Mouse (Mus musculus) kidney, adult 8-10 months (tissue): ENCODE measurements at regions not wholly inside any gene's neighbourhood (a gene's known extent, or its start where the extent isn't known, plus 50 kb on each side); places are given as distances from the start of the nearest gene placed in this dataset.

Experiments used
- DNase-seq, 2 experiments: peaks; one replicate each; pipeline ENCODE4 v3.0.0; 2022

DNA sequence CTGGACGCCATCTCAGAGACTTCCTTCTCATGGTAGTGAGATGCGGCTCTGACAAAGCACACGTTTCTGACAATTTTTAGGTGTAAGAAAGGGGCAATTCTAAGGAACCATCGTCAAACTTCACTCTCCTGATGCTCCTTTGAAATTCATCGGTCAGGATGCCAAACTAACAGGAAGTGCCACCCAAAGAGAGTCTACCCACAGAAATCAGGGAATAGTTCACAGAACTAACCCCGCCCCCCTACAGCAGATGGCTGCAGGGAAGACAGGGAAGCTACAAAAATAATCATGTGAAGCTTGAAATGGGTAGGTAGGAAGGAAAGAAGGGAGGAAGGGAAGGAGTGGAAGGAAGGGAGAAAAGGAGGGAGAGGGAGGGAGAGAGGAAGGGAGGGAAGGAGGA is 240.1 kb upstream of the Eif4g2 start:
- no peak for DNase-seq

DNA sequence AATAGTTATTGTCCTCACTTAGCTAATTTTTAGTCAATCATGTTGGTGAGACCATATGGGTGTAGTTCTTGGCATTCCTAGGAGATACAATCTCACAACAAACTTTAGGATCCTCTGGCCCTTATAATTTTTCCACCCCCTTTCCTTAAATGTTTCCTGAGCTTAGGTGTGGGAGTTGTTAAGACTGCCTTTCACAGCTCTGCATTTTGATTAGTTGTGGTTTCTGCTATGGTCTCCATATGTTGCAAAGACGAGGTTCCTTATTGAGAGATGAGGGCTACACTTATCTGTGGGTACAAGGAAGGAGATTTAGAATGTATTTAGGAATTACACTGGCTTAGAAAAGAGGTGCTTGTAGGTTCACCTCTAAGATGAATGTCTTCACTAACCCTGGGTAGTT is 237.1 kb upstream of the Eif4g2 start:
- DNase-seq = no peak

DNA sequence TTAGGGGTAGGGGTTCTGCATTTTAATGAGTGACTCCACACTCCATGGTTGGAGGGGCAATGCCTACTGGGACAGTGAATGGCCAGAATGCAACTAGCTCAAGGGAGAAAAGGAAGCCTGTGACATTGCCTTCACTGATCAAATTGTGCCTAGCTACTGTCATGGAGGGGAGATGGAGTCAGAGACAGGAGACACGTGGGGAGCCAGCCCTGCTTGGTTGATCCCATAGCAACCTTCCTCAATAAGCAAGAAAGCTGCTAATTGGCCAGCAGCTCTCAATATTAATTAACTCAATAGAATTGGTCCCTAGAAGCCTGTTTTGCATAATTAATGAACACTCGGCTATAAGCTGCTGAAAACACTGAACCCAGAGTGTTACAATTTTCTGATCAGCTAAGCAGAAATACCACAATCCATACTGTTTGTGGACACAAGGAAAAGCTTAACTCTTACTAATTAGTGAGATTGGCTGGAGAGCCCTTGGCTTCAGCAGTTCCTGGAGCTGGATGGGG is 233.7 kb upstream of the Eif4g2 start:
- DNase-seq = no peak

DNA sequence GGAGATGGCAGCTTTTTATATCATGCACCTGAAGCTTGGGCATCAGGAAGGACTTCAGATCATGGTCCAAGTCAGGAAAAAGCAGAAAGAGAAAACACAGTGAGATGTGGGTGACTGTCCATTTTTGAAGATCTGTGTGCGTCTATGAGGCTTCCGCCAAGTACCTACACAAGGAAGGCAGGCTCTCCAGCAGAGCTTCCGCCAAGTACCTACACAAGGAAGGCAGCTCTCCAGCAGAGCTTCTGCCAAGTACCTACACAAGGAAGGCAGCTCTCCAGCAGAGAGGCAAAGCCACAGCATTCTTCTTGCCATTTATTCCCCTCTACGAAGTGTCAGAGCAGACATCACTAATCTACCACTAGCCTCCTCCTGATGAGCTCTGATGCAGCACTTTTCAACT is 231.1 kb upstream of the Eif4g2 start:
- DNase-seq = no peak

DNA sequence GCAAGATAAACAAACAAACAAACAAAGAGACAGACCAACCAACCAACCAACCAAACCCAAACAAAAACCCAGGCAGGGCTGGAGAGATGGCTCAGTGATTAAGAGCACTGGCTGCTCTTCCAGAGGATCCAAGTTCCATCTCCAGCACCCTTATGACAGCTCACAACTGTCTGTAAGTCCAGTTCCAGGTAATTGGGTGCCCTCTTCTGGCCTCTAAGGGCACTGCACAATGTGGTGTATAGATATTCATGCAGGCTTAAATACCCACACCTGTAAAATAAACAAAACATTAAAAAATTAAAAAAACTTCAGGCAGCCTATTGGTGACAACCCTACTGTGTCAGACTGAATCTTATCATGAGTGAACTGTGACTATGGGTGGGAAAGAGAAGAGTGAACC is 222.4 kb upstream of the Eif4g2 start:
- peak in 1 of 2 experiments; percentile 7 for DNase-seq

DNA sequence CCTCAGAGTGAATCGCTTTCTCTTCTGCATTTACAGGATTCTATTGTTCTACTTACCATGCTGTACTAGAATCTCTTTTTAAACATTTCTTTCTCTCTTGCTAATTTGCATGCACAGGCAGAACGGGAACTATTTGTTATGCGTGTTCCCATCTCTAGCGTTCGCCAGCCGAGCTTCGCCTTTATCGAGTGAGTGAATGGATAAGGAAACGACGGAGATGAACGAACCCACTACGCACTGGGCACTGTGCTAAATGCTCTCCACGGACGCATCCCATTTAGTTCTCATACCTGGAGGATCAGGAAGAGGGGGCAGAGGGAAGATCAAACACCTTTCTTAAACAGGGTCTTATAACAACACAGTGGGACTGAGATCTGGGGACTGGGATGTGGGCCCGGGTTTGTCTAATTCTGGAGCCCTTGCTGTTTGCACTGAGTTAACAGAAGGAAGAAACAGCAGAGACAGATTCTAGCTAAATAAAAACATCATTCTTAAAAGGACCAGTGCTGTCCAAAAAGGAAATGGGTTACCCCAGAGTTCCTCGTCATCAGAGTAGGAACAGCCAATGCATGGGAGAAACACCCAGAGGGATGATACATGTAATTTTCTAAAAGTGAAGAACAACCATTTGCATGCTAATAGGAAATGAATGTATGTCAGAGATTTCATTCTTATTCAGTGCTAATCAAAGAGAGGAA is 219.1 kb upstream of the Eif4g2 start:
- DNase-seq = no peak

DNA sequence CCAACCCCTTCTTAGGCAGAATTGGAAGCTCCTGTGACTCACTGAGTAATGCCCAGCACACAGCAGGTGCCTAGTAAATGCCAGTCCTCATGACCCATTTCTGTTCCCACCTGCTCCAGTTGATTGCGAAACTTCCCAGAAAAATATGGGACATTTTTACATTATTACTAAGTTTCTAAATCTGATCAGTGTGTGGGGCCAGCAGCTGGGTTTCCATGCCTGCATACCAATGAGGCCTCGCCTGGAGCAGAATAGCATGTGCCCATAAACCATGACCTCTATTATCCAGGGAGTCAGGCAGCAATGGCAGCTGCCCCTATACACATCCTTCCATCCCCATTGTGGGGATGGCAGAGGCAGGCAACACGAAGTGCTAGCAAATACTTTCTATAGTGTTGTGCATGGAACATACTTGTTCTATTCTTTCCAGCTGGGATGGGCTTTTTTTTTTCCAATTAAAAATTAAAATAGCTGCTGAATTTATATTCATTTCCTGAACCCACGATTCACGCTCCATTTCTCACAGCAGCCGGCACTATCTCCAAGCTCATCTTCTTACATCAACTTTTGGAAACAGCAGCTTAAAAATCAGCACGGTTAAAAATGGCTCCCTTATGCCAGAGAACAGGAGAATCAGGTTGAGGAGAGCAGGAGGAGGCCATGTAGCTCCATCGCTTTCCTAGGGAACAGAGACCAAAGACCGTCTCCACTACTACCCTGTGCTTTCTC is 214.5 kb upstream of the Eif4g2 start:
- DNase-seq = no peak

DNA sequence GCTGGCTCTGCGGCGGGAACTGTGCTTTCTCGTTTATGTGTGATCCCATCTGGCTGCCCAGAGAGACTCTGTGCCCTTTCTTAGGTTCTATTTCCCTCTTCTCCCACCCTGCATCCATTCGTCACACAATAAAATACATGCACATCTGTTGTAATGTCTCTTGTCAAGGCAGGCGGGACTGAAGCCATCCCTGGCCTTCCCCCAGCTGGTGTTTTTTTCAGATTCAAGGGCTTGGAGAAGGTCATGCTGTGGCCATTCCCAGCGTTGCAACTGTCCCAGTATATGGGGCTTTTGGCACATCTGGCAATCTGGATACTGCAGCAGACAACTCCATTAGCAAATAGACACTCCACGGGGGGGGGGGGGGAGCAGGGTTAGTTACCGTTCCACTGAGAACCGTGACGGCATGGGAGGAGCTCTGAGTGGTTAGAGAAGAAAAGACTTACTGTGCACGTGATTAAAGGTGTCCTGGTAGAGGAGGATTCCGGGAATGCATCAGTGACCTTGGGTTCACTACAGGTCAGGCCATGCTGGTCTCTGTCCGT is 200.7 kb upstream of the Eif4g2 start:
- no peak for DNase-seq

DNA sequence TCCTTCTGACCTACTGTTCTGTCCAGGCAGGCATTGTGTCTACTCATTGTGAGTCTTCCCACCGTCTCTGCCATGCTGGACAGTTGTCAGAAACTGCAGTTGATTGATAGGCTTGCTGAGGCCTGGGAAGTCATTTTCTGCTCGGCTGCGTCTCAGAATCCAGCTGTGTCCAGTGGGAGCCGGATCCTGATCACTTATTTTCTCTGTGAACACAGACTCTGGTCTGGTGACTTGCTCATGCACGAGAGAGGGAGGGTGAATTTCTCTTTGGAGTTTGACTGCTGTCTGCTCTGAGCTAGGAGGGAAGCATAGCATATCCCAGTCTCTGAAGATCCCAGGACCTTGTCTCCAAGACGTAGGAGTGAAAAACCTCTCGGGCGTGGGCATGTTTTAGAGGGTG is 199.5 kb upstream of the Eif4g2 start:
- DNase-seq = peak; percentile 64 to 66

DNA sequence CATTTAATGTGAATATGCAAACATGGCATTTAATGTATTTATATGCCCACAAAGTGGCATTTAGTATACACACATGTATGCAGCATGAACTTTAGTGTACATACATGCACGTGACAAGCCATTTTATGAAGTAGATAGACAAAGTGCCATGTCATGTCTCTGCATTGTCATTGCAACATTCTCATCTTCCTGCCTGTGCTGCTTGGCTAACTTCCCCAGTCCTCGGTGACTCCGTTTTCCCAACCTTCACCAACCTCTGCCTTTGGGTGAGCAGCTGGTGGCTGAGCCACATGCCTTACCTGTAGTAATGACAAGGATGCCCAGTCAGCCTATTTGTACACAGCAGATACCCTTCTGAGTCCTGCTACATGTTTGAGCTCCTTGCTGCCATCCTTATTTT is 194.9 kb upstream of the Eif4g2 start:
- no peak for DNase-seq

DNA sequence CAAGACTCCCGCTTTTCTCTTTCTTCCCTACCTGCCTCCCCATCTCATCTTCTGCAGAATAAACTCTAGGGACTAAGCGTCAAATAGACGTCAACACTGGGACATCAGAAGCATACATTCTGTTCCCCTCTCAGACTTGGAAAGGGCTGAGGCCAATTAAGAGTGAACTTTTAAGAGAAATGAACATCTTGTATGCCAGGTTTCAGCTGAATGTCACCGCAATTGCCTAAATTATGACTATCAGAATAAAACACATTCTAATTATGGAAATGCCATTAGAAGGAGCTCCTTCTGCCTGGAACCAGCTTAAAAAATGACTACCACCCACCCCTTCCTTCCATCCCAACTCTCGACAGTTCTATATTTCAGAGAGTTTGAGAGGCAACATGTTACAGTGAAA is 191.0 kb upstream of the Eif4g2 start:
- DNase-seq = no peak

DNA sequence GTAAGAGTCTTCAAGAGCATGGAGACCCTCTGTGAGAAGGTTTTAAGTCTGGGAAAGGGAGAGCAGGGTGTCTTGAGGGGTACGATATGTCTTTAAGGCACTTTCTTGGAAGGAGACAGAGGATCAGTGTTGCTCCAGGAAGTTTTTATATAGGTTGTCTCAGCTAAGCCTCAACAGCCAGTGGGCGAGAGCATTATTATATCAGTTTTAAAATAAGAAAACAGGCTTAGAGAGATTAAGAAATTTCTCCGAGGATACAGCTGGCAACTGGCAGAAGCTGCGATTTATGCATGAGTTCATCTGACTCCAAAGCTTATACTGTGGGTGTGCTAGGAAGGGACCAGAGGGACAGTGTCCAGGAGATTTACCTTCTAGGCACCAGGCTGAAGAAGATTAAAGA is 188.0 kb upstream of the Eif4g2 start:
- no peak for DNase-seq

DNA sequence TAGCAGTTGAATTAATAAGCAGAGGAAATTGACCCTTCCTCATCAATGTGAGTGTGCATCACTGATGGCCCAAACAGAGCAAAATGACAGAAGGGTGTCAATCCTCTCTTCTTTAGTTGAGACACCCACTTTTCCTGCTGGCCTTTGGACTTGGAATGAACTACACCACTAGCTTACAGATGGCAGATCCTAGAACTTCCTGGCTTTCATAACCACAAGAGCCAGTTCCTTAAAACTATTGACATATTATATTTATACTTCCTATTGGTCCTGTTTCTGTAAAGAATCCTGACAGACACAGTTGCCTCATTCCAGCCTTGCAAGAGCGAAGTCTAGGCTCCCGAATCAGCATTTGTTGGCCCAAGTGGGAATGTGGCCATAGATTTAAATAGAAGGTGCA is 185.4 kb upstream of the Eif4g2 start:
- DNase-seq = no peak

DNA sequence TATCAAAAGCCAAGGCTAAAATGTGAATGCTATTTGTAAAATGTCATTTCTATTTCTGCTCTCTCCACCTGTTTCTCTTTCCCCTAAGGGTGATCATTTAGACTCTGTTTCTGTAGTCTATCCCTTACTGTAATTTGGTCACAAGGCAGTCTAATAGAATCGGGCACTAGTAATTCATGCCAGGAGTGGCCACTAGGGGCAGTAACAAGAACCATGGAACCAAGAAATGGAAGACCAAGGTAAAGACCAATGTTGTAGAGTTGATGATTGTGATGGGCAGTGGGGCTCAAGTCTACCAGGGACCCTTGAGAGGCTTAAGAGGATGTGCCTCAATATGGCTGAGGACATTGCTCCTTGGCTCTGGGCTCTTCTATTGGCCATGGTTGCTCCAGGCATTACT is 180.5 kb upstream of the Eif4g2 start:
- DNase-seq = peak in 1 of 2 experiments; percentile 19

DNA sequence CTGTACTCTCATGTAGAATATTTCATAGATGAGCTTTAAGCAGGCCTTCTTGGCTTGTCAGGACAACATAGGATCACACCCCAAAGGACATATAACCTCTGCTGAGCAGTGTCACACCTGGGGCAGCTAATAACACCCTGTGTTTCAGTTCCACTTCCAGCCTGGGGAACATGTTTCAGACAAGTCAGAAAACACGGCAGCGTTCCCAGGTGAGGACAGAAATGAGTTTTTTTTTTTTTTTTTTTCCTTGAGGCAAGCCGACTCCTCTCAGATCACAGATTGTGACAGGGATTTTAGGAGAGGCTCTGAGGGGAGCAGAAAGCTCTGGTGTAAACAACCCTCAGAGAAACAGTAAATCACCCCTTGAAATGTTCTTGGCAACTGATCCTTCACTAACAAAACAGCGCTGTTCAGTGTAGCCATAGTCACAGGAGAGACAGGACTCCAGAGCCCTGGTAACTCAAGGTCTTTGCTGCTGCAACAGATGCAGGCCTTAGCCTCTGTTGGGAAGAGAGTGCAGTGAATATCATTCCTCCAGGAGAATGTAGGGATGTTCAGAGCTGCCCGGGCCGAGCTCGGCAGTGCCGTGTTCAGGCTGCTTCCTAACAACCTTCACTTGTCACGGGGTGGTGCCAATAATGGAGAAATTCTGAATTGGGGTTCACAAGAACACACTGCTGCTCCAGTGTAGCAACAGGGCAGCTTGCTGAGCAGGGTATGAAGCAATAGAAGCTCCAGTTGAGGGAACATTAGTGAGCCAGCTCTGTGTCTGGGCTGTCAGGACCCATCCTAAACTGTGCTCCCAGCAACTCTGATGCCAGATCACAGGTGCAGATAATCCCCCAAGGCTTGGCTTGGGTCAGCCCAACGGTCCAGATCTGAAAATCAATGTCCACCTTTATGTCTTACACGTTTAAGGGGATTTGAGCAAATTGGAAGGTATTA is 177.1 kb upstream of the Eif4g2 start:
- DNase-seq = no peak

DNA sequence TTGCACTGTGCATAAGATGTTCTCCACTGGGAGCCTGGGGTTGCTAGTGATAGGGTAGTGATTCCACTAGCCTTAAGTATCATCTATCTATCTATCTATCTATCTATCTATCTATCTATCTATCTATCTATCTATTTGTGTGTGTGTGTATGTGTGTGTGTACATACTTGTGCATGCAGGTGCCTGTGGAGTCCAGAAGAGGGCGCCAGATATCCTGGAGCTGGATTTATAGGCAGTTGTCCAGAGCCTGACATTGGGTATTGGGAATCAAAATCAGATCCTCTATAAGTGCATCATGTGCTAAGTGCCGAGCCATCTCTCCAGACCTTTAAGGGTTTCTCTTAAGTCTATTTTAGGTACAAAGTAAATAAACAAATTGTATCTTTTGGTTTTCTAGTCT is 175.0 kb upstream of the Eif4g2 start:
- no peak for DNase-seq

DNA sequence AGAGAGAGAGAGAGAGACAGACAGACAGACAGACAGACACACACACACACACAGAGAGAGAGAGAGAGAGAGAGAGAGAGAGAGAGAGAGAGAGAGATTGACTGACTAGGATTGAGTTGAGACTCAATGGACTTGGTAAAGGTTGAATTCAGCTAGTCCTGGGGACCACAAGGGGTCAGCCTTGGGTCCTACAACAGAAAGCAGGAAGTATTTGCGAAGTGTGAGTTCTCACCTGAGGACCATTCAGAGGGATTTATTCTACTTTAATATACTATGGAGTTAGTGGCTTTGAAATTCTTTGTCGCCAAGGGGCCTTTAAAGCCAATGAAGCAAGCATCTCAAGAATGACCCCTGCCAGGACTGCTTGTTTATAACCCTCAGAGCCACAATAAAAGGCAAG is 173.4 kb upstream of the Eif4g2 start:
- DNase-seq = no peak

DNA sequence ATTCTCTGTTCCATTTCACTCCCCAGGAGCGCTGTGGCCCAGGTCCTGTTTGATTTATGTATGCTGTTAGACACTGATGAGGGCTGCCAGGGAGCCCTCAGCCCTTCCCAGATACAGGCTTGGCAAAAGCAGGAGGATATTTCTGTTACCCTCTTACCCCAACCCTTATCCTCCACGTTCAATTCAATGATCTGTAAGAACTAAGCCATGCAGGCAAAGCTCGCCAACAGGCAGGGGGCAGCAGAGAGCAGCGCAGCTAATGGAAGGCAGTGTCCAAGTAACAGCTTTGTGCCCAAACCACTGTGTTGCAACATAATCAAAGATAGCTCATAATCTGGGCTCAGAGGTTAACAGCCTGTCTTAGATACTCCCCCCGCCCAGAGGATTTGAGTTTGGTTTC is 166.8 kb upstream of the Eif4g2 start:
- DNase-seq = peak; percentile 56 to 82

DNA sequence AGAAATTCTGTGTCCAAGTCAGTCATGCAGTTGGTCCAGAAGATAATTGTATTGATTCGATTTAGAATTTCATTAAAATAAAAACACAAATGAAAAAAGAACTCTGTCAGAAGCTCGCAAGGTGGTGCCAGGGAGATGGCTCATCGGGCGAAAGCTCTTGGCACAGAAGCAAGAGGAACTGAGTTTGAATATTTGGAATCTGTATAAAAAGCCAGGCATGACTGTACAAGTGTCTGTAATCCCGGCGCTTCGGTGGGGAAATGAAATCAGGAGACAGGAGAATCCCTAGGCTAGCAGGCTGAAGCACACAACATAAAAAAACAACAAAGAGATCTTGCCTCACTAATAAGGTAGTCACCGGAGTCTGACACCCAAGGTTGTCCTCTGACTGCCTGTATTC is 162.7 kb upstream of the Eif4g2 start:
- no peak for DNase-seq

DNA sequence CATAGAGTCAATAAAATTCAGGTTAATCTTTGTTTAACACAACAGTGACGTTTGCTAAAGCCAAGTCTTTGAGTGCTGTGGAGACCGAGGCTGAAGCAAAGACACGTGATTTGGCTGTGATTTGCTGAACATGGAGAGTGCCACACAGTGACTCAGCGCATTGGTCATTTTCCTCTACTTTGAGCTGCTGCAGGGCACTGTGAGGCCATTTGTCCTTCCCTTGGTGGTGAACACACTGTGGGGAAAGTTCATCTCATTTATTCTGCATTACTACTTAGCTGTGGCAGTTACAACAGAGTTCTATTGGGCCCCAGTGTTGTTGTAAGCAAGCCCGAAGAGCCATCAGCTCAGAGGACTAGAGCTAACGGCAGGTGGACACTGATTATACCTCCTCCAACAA is 162.2 kb upstream of the Eif4g2 start:
- DNase-seq = no peak

DNA sequence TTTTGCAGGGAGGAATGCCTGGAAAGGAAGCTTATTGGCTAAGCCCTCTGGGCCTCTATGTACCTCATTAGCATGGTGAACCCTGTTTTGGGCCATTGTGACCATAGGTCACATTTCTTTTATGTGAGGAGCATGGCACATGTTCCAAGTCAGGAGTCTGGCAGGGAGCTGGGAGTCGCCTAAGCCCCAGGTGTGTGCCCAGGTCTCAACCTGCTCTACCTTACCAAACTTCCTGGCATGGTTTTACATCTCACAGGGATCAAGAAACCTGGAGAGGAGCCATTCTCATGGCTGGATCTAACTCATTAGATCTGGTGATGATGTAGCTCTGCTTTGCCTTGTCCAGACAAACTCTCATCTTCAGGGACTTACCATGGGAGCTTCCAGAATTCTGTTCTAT is 161.0 kb upstream of the Eif4g2 start:
- DNase-seq = no peak

DNA sequence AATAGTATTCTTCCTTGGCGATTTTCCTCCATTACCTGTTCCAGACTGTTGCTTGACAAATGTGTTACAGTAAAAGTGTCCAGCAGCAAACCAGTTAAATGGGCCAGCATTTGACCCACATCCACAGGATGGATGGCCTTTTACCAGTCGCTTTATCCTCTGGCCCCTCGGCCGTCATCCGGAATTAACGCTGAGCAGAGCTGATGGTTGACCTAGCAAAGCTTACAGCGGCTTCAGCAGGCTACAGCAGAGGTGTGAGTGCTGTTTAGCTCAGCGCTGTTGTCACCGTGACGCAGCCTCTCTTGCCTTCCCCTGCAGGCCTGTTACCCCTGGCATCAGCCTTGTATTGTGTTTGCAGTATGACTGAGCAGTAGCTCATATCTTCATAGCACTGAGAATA is 159.8 kb upstream of the Eif4g2 start:
- DNase-seq = no peak

DNA sequence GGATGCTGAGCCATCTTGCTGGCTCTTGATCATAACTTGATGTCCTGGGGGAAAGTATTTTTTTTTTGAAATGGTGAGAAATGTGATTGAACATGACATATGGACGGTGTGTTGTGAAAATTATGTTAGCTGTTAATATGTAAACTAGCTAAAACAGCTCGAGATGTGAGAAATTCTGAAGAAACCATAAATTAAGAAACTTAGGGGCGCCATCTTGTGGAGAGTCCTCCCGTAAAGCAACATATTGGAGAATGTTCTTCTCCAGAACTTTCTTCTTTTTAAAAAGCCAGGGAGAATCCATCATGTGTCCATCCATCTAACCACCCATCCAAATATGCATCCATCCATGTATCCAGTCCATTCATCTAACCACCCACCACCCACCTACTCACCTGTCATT is 158.7 kb upstream of the Eif4g2 start:
- DNase-seq = peak in 1 of 2 experiments; percentile 29
